Mouse (Mus musculus): ENCODE data around the gene Gm14597. TPM values are rescaled to one million over a fixed set of nuclear protein-coding genes. Genes with fewer than 3 reads are reported as not detected.
"Not testable (repeated sequence)": the region's sequence is repeated elsewhere in the genome, so short reads cannot be mapped to it uniquely, and the experiment has no call there.

The Gm14597 gene
- polyA plus RNA-seq, 1 experiment from 2014 or later: not detected

DNA sequence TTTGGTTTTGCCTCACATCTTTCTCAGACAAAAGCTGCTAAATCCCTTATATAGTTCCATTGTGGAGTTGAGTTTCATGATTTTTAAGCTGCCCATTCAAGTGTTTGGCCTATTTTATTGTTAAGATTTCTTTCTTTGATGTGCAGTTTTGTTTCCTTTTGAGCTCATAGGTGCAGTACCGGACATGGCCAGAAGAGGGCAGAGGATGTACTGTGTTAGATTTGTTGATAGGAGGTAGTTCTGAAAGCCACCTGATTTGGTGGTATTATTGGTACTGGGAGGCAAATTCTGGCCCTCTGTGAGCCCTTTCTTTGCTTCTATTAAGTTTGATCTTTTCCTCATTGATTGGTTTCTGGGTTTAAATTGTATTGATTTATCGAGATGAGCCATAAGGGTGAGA lies 8.8 kb downstream of the Gm14597 start:
- not testable (repeated sequence) for H3K27ac ChIP-seq; H3K4me1 ChIP-seq; ATAC-seq (ENCODE audit: insufficient number of reproducible peaks, insufficient read depth, low FRiP score, low TSS enrichment); H3K9me3 ChIP-seq; H3K27me3 ChIP-seq; H3K4me2 ChIP-seq (replicated peaks); H3K9ac ChIP-seq; H3K4me3 ChIP-seq; H3K36me3 ChIP-seq
- whole genome bisulfite sequencing: 47% methylated on average over 2 of the region's 2 CpGs

DNA sequence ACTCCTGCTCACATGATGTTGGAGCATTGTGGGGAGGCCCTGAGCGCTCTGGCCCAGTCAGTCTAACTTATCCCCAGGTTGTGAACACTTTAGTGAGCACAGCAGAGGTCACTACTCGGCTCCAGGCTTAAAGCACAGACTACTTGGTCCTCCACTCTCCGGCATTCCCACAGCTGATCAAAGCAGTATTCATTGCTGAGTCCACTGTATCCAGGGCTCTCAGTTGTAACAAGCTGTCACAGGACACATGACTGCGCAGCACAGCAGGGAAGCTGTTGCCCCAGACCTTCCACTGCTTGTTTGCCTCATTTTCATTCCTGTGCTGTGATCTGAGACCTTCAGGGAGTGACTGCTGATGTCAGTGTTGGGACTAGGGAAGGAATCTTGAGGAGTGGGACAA lies 25.4 kb downstream of the Gm14597 start:
- ATAC-seq (ENCODE audit: insufficient number of reproducible peaks, insufficient read depth, low FRiP score, low TSS enrichment); H3K4me1 ChIP-seq; H3K9me3 ChIP-seq; H3K9ac ChIP-seq; H3K27ac ChIP-seq; H3K4me3 ChIP-seq; H3K36me3 ChIP-seq; H3K27me3 ChIP-seq; H3K4me2 ChIP-seq (replicated peaks): not testable (repeated sequence)
- 70% methylated on average over 3 of the region's 4 CpGs for WGBS

- not testable (repeated sequence) for H3K4me2 ChIP-seq (replicated peaks); H3K4me1 ChIP-seq; H3K9me3 ChIP-seq; H3K27ac ChIP-seq; H3K4me3 ChIP-seq; ATAC-seq (ENCODE audit: insufficient number of reproducible peaks, insufficient read depth, low FRiP score, low TSS enrichment); H3K9ac ChIP-seq; H3K36me3 ChIP-seq; H3K27me3 ChIP-seq
- 68% methylated on average over 2 of the region's 4 CpGs for WGBS
Measured at GRCm38 (mm10) chrX:53581407-53581806, 27.4 kb downstream of the Gm14597 start.

- H3K9me3 ChIP-seq: no peaks in the 10 kb centered on the region
- no peak overlapping the region for H3K27ac ChIP-seq
- 58% methylated on average over 1 of the region's 1 CpGs for WGBS
- no peaks in the 10 kb centered on the region for H3K36me3 ChIP-seq
- ATAC-seq (ENCODE audit: insufficient number of reproducible peaks, insufficient read depth, low FRiP score, low TSS enrichment): no peak
- H3K4me1 ChIP-seq: no peaks in the 10 kb centered on the region
- H3K27me3 ChIP-seq: no peaks in the 10 kb centered on the region
- H3K9ac ChIP-seq: no peak overlapping the region
- no peak overlapping the region for H3K4me3 ChIP-seq
- H3K4me2 ChIP-seq (replicated peaks): no peak overlapping the region
Measured at GRCm38 (mm10) chrX:53579311-53579710, 29.5 kb downstream of the Gm14597 start.

Other genes with a start within 250 kb of the Gm14597 start
- 47.4 and 50.1 TPM in 2 replicates for gene Mospd1, start 238.5 kb downstream of the Gm14597 start, polyA plus RNA-seq (2016; fragmentation: Nextera tagmentation; extraction: Ambion mirVana)
- gene Etd, start 174.1 kb downstream of the Gm14597 start, polyA plus RNA-seq (2016; fragmentation: Nextera tagmentation; extraction: Ambion mirVana): not detected in 2 replicates
- 31.6 and 35.2 TPM in 2 replicates for gene Rtl8c, start 947 bp downstream of the Gm14597 start, polyA plus RNA-seq (2016; fragmentation: Nextera tagmentation; extraction: Ambion mirVana)
- gene Rtl8a, start 34.7 kb upstream of the Gm14597 start, polyA plus RNA-seq (2016; fragmentation: Nextera tagmentation; extraction: Ambion mirVana): 66.0 and 67.4 TPM in 2 replicates
- 63.4 and 66.2 TPM in 2 replicates for gene Rtl8b, start 61.4 kb upstream of the Gm14597 start, polyA plus RNA-seq (2016; fragmentation: Nextera tagmentation; extraction: Ambion mirVana)
- 0.45 and 0.62 TPM in 2 replicates for gene 4930502E18Rik, start 115.8 kb upstream of the Gm14597 start, polyA plus RNA-seq (2016; fragmentation: Nextera tagmentation; extraction: Ambion mirVana)
- not detected in 2 replicates for gene 1700013H16Rik, start 148.9 kb upstream of the Gm14597 start, polyA plus RNA-seq (2016; fragmentation: Nextera tagmentation; extraction: Ambion mirVana)
- gene Zfp36l3, start 167.4 kb upstream of the Gm14597 start, polyA plus RNA-seq (2016; fragmentation: Nextera tagmentation; extraction: Ambion mirVana): not detected in 2 replicates
- 1.3 and 1.8 TPM in 2 replicates for gene Xlr, start 188.7 kb upstream of the Gm14597 start, polyA plus RNA-seq (2016; fragmentation: Nextera tagmentation; extraction: Ambion mirVana)